Mouse (Mus musculus) testis, adult 2 months (tissue): Measurements from ENCODE around the gene Atrnl1.

ENCODE experiments used
- CTCF ChIP-seq: fragments of 200-500 bp; IDR thresholded peaks from 2 replicates; pipeline ENCODE4 v1.5.1; 2012; ENCODE audit warnings: low read depth, mild to moderate bottlenecking, inconsistent platforms, low read length, moderate library complexity; ENCODE audit not compliant: control insufficient read depth, insufficient read depth, insufficient replicate concordance
- POLR2A ChIP-seq: fragments of 200-500 bp; IDR thresholded peaks from 2 replicates; pipeline ENCODE4 v1.6.1; 2012; ENCODE audit warnings: low read depth, mild to moderate bottlenecking, inconsistent platforms, low read length, moderate library complexity; ENCODE audit not compliant: control insufficient read depth

DNA sequence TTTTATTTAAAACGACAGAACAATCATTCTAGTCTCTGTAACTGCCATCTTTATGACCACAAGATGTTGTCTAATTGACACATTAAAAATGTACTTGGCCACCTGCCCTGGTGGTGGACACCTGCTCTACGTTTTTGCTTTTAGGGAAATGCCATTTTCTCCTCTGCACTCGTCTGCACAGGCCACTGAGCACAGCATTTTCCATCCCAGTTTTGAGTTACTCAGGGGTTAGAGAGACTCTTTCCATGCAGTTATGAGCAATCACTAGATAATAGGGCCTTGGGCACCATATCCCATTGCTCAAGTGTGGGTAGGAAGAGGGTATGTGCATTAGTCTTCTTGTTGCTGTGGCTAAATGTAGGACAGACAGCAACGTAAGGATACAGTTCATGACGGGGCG, 41.8 kb upstream of the Atrnl1 start:
- TF ChIP-seq CTCF (no peak), POLR2A (no peak)
